Mouse (Mus musculus): ENCODE results near the gene Gas2l1. TPM values are rescaled to one million over a fixed set of nuclear protein-coding genes. Genes with fewer than 3 reads are reported as not detected.
A peak's percentile ranks its signal among the peaks of the same experiment; 100 is the strongest.

Gas2l1 gene
- polyA plus RNA-seq, 1 experiment = 28.4 TPM

- Histone ChIP-seq H3K36me3 (ENCODE audit: control insufficient read depth, insufficient read depth, low read length, poor library complexity, severe bottlenecking) (no peaks in the 10 kb centered on the region), H3K27me3 (ENCODE audit: control insufficient read depth, insufficient read depth, low read length, poor library complexity, severe bottlenecking) (0 out of 2 replicates have a peak, but pooled peaks cover 3% of the 10 kb centered on the region), H3K9me3 (replicated peaks; ENCODE audit: control insufficient read depth, insufficient read depth, low read length, poor library complexity, severe bottlenecking) (no peaks in the 10 kb centered on the region), H3K4me3 (ENCODE audit: low read depth, low read length) (no peak overlapping the region), H3K27ac (ENCODE audit: insufficient read depth, low read length) (no peak overlapping the region), H3K4me1 (ENCODE audit: control insufficient read depth, insufficient read depth, low read length) (peaks cover 13% of the 10 kb centered on the region), H3K9ac (ENCODE audit: low read depth, poor library complexity, severe bottlenecking) (0 out of 2 replicates have a peak overlapping the region, but pooled peaks have one; percentile 24)
- TF ChIP-seq POLR2A (IDR thresholded peaks at IDR 0.05; ENCODE audit: insufficient read depth, low read length) (no peak), EP300 (IDR thresholded peaks at IDR 0.05; ENCODE audit: insufficient read depth, low read depth, low read length) (no peak), CTCF (IDR thresholded peaks at IDR 0.05; ENCODE audit: low read depth, low read length) (no peak)
Observed at GRCm38 (mm10) chr11:5055945-5056938, 8.9 kb downstream of the Gas2l1 start.

- no peak overlapping the region for H3K27ac ChIP-seq (ENCODE audit: insufficient read depth, low read length)
- no peaks in the 10 kb centered on the region for H3K36me3 ChIP-seq (ENCODE audit: control insufficient read depth, insufficient read depth, low read length, poor library complexity, severe bottlenecking)
- peaks cover 11% of the 10 kb centered on the region for H3K4me1 ChIP-seq (ENCODE audit: control insufficient read depth, insufficient read depth, low read length)
- peak overlapping the region; percentile 51 for H3K9ac ChIP-seq (ENCODE audit: low read depth, poor library complexity, severe bottlenecking)
- H3K27me3 ChIP-seq (ENCODE audit: control insufficient read depth, insufficient read depth, low read length, poor library complexity, severe bottlenecking) = 0 out of 2 replicates have a peak, but pooled peaks cover 3% of the 10 kb centered on the region
- no peak for TF ChIP-seq POLR2A (IDR thresholded peaks at IDR 0.05; ENCODE audit: insufficient read depth, low read length)
- TF ChIP-seq CTCF (IDR thresholded peaks at IDR 0.05; ENCODE audit: low read depth, low read length) = no peak
- no peak for TF ChIP-seq EP300 (IDR thresholded peaks at IDR 0.05; ENCODE audit: insufficient read depth, low read depth, low read length)
- H3K4me3 ChIP-seq (ENCODE audit: low read depth, low read length) = no peak overlapping the region
- no peaks in the 10 kb centered on the region for H3K9me3 ChIP-seq (replicated peaks; ENCODE audit: control insufficient read depth, insufficient read depth, low read length, poor library complexity, severe bottlenecking)
Observed at GRCm38 (mm10) chr11:5054874-5055273, 10.3 kb downstream of the Gas2l1 start.

GRCm38 (mm10) chr11:5054151-5054550 lies 11.0 kb downstream of the Gas2l1 start:
- no peak overlapping the region for H3K27ac ChIP-seq (ENCODE audit: insufficient read depth, low read length)
- H3K36me3 ChIP-seq (ENCODE audit: control insufficient read depth, insufficient read depth, low read length, poor library complexity, severe bottlenecking) = no peaks in the 10 kb centered on the region
- 0 out of 2 replicates have a peak, but pooled peaks cover 3% of the 10 kb centered on the region for H3K27me3 ChIP-seq (ENCODE audit: control insufficient read depth, insufficient read depth, low read length, poor library complexity, severe bottlenecking)
- H3K9me3 ChIP-seq (replicated peaks; ENCODE audit: control insufficient read depth, insufficient read depth, low read length, poor library complexity, severe bottlenecking) = no peaks in the 10 kb centered on the region
- peaks cover 11% of the 10 kb centered on the region for H3K4me1 ChIP-seq (ENCODE audit: control insufficient read depth, insufficient read depth, low read length)
- H3K9ac ChIP-seq (ENCODE audit: low read depth, poor library complexity, severe bottlenecking) = peak overlapping the region; percentile 51
- H3K4me3 ChIP-seq (ENCODE audit: low read depth, low read length) = peak overlapping the region; percentile 21; the same call in 1 of the 2 replicates
- TF ChIP-seq POLR2A (IDR thresholded peaks at IDR 0.05; ENCODE audit: insufficient read depth, low read length) (no peak), EP300 (IDR thresholded peaks at IDR 0.05; ENCODE audit: insufficient read depth, low read depth, low read length) (no peak), CTCF (IDR thresholded peaks at IDR 0.05; ENCODE audit: low read depth, low read length) (no peak)

GRCm38 (mm10) chr11:5052200-5052854 lies 12.8 kb downstream of the Gas2l1 start:
- TF ChIP-seq POLR2A (IDR thresholded peaks at IDR 0.05; ENCODE audit: insufficient read depth, low read length) (no peak), CTCF (IDR thresholded peaks at IDR 0.05; ENCODE audit: low read depth, low read length) (no peak), EP300 (IDR thresholded peaks at IDR 0.05; ENCODE audit: insufficient read depth, low read depth, low read length) (no peak)

GRCm38 (mm10) chr11:5051629-5052028 lies 13.5 kb downstream of the Gas2l1 start:
- no peaks in the 10 kb centered on the region for H3K27me3 ChIP-seq (ENCODE audit: control insufficient read depth, insufficient read depth, low read length, poor library complexity, severe bottlenecking)
- peaks cover 11% of the 10 kb centered on the region for H3K4me1 ChIP-seq (ENCODE audit: control insufficient read depth, insufficient read depth, low read length)
- no peaks in the 10 kb centered on the region for H3K9me3 ChIP-seq (replicated peaks; ENCODE audit: control insufficient read depth, insufficient read depth, low read length, poor library complexity, severe bottlenecking)
- H3K9ac ChIP-seq (ENCODE audit: low read depth, poor library complexity, severe bottlenecking) = no peak overlapping the region
- TF ChIP-seq CTCF (IDR thresholded peaks at IDR 0.05; ENCODE audit: low read depth, low read length) (no peak), EP300 (IDR thresholded peaks at IDR 0.05; ENCODE audit: insufficient read depth, low read depth, low read length) (no peak), POLR2A (IDR thresholded peaks at IDR 0.05; ENCODE audit: insufficient read depth, low read length) (no peak)
- no peak overlapping the region for H3K4me3 ChIP-seq (ENCODE audit: low read depth, low read length)
- H3K36me3 ChIP-seq (ENCODE audit: control insufficient read depth, insufficient read depth, low read length, poor library complexity, severe bottlenecking) = no peaks in the 10 kb centered on the region
- no peak overlapping the region for H3K27ac ChIP-seq (ENCODE audit: insufficient read depth, low read length)

More at GRCm38 (mm10) chr11:5052200-5052854, 12.8 kb downstream of the Gas2l1 start:
- Histone ChIP-seq H3K27me3 (ENCODE audit: control insufficient read depth, insufficient read depth, low read length, poor library complexity, severe bottlenecking) (no peaks in the 10 kb centered on the region), H3K9me3 (replicated peaks; ENCODE audit: control insufficient read depth, insufficient read depth, low read length, poor library complexity, severe bottlenecking) (no peaks in the 10 kb centered on the region), H3K36me3 (ENCODE audit: control insufficient read depth, insufficient read depth, low read length, poor library complexity, severe bottlenecking) (no peaks in the 10 kb centered on the region), H3K27ac (ENCODE audit: insufficient read depth, low read length) (peak overlapping the region; percentile 60; the same call in 1 of the 2 replicates), H3K4me1 (ENCODE audit: control insufficient read depth, insufficient read depth, low read length) (peaks cover 11% of the 10 kb centered on the region), H3K9ac (ENCODE audit: low read depth, poor library complexity, severe bottlenecking) (0 out of 2 replicates have a peak overlapping the region, but pooled peaks have one; percentile 25), H3K4me3 (ENCODE audit: low read depth, low read length) (no peak overlapping the region)
